Mouse (Mus musculus) gonadal fat pad, adult 2 months (tissue): ENCODE measurements around the gene Cntnap1. TPM values are rescaled to one million over a fixed set of nuclear protein-coding genes. Genes with fewer than 3 reads are reported as not detected.

Source experiments
- DNase-seq: peaks from one replicate; pipeline ENCODE4 v3.0.0-alpha.2; 2012; ENCODE audit warnings: low read depth
- polyA plus RNA-seq: library from polyadenylated mRNA; depleted of rRNA; stranded (reverse); fragments of >200 nt; gene quantifications from 2 replicates; pipeline ENCODE4 v1.2.3, GENCODE M21; 2012

The Cntnap1 gene
- polyA plus RNA-seq, 1 experiment: 3.7 TPM

DNA sequence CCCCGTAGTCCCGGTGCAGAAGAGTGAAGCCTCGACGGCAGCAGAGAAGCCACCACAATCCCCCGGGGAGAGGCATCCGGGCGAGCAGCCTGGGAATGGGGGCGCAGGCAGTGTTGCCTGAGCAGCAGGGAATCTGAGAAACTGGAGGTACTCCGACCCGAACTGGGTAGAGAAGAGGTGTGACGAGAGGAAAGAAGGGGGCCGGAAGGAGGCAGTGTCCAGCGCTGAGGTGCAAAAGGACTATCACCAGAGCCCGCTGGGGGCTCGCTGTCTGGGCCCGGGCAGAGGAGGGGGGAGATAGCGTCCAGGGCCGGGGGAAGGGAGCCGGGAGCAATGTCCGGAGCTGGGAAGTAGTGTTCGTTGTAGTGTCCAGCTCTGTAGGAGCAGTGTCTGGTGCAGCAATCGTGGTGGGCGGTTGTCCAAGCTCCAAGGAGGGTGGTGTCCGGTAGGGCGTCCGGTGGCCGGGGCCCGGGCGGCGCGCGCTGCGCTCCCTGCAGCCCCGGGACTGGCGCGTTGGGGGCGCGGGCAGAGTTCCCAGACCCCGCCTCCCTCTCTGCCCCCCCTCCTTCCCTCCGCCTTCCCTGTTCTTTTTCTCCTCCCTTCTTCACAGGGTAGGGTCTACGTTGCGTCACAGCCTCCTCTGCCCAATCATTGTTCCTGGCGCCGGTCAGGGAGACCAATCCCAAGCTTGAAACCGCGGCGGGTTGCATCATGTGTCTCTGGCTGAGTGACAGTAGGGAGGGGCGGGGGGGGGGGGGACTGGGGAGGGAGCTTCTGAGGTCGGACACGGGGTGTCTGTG lies 688 bp downstream of the Cntnap1 start, which contains the start of gene Plekhh3:
Gene Plekhh3 (minus strand): TSS at position 541 of the 800 bp plus-strand sequence.
- DNase-seq: no peak

DNA sequence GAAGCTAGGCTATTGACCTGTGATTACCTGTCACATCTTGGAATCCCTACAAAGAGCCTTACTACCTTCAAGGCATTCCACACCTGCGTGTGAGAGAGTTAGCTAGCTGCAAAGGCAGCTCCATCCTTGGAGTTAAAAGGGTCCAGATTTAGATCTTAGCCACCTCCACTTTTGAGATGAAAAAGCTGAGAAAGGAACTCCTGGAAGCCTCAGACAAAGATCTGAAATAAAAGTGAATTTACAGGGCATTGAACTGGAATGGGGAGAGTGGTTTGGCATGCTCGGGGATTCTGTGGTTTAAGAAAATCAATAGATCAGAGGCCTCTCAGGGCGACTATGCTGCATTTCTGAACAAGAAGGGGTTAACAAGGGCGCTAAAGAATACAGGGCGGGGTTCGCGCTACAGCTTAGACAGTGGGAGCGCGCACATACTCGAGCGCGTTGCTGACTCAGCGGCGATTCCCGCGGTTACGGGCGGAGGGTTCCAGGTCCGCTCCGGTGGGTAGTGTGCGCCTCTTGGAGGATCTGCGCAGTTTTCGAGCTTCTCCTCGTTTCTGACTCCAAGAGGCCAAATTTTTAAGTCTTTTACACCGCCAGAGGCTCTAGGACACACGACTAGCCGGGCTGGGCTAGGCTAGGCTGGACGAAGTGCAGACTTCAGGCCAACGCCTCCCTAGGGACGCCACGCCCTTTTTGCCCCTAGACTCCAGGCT lies 1.6 kb downstream of the Cntnap1 start:
- no peak for DNase-seq

DNA sequence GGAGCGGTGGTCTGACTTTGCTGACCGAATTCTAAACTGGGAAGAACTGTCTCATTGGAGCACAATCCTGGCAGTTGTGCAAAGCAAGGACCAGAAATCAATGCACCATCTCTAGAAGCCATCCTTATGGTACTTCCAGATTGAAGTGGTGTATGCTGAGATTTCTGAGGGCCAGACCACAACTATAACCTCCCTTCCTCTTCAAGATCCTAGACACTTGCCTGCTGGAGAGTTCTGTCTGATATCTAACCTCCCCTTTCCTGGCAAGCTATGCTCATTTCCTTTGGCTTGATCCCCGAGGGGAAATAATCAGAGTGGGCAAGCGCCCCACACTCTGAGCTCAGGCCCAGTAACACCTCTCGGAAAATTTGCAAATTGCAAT lies 2.1 kb downstream of the Cntnap1 start:
- DNase-seq: no peak

DNA sequence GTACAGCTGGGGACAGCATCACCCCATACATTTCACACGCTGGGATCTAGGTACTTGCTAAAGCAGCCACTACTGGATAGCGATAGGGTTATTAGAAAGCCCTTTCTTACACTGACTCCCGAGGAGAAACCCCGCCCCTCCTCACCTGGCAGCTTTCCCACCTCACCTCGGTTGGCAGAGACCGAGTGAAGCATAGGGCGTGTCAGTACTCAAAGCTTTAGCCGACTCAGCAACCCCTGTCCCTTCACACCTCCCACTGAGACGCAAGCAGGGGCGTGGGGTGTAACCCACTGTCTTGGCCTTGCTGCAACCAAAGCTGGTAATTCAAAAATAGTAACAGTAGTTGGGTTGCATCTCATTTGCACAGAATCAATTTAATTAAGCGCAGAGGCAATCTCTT lies 2.8 kb downstream of the Cntnap1 start:
- no peak for DNase-seq

DNA sequence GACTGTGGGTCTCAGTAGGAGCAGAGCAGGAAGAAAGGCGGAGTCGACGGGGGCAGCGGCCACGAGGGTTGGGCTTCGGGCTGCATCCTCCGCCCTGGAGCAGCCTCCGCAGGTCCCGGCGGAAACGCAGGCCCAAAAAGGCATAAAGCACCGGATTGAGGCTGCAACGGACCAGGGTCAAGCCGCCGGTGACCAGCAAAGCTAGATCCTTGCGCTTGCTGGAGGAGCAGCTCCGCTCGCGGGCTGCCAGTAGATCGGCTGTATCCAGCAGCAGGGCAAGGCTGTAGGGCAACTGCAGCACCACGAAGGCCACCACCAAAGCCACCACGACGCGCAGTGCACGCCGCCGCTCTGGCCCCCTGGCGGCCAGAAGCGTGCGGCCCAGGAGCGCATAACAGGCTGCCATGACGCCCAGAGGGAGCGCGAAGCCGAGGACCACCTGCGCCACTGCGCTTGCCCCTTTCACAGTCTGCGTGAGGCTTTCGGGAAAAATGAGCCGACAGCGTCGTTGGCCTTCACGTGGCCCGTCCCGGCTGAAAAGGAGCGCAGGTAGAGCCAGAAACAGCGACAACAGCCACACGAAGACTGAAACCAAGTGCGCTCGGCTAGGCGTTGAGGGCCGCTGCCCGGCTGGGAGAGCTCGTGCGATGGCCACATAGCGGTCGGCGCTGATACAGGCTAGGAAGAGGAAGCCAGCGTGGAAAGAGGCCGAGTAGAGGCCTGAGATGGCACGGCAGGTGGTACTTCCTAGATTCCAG lies 3.5 kb downstream of the Cntnap1 start:
- DNase-seq: no peak

DNA sequence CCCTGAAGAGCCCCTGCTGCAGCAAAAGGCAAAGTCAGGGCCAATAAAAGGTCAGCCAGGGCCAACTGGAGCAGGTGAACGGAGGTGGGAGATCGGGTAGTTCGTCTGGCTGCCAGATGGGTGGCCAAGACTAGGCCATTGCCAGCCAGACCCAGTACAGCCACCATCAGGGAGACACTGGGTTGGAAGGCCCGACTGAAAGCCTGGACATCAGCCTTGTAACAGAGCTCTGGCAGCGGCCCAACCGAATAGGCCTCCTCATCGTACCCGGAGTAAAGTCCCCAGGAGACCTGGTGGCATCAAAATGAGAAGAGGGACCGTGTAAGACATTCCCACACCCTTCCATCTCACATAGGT lies 4.0 kb downstream of the Cntnap1 start:
- DNase-seq: no peak

DNA sequence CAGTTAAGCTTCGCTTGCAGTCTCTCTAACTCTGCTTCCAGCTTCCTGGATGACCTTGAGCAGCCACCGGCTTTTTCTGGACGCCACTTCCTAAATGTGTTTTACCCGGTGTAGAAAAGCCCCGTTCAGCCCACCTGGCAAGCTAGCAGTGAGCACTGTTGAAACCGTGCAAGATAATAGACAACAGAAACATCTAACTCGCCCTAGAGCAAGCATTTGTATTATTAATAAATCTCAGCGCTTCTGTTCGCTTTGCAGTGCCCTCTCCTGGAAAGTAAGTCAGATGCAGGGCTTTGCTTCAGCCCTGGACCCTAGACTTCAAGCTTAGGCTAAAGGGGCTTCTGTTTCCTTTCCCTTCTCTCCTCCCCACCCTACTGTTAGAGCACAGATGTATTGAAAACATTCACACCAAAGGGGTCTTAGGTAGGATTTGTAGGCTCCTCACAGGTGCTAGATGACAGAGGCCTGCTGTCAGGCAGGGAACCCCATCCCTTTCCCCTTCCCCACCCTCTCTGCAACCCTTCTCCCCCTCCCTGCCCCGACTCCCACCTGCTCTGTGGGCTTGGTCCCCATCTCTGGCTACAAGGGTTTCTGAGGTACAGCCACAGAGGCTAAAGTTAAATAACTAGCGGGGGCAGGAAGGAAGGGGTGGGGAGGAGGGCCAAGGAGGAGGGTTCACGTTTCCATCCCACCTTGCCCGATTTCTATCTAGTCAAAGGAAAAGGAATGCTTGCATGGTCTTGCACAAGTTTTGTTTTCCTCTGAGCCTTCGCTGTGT lies 4.7 kb downstream of the Cntnap1 start, which contains the start of gene Ccr10:
Gene Ccr10 (minus strand): TSS at position 593 of the 778 bp plus-strand sequence.
- DNase-seq: no peak

DNA sequence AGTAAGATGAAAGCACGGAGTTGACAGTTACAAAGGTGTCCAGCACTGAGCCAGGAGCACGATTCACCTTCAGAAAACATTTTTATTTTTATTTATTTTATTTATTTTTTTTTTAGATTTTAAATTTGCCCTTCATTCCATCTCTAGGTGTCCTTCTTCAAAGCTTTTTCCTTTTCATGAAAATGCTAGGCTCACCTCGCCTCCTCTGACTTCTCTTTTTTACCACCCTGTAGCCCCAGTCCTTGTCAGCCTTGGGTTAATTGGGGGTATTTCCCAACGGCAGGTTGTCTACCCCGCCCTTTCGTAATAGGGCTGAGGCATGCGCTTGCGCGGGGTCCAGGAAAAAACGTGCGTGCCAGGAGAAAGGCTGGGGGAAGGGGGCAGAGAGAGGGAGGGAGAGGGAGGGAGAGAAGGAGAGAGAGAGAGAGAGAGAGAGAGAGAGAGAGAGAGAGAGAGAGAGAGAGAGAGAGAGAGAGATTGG lies 5.4 kb downstream of the Cntnap1 start:
- no peak for DNase-seq

DNA sequence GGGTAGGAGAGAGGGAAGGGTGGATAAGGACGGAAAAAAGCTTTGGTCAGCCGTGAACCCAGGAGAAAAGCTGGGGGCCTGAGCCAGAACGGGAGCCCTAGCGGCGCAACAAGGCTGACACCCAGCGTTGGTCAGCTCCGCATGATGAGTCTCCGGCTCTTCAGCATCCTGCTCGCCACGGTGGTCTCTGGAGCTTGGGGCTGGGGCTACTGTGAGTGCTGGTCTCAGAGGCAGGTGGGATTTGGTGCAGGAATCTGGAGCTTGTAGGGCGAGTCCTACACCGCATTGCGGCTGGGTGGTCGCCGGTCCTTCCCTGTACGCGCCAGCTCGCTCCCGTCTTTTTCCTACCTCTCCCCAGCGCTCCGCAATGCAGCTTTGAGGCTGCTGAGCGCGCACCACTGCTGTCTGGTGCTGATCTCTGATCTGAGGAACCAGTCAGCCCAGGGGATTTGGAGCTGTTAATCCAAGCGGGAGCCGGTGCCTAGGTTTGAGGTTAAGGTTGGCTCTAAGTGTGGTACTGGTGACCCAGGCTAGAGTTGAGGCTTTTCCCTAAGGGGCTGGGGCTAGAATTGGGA lies 5.9 kb downstream of the Cntnap1 start:
- no peak for DNase-seq

DNA sequence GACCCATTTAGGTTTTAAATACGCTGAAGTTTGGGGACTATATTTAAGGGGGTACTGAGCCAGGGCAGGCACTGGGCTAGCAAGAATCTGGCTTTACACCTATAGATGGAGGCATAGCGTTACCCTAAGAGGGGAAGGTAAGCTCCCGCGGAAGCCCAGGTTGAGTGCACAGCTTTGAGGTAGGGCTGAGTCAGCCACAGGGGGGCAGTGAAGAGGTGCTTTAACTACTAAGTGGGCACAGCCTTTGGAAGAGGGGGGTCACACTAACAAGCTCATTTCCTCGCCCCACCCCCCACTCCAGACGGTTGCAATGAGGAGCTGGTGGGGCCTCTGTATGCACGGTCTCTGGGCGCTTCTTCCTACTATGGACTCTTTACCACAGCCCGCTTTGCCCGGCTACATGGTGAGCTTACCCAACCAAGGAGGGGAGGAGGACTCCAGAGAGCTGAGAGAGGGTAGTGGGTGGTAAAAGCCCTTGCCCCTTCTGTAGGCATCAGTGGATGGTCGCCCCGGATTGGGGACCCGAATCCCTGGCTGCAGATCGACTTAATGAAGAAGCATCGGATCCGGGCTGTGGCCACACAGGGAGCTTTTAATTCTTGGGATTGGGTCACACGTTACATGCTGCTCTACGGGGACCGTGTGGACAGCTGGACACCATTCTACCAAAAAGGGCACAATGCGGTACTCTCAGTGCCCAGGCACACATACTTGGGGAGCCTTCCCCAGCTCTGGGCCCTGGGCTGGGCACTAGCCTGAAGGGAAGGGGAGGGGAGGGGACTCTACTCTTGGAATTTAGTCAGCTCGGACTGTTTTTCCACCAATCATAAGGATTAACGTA lies 6.8 kb downstream of the Cntnap1 start:
- no peak for DNase-seq

DNA sequence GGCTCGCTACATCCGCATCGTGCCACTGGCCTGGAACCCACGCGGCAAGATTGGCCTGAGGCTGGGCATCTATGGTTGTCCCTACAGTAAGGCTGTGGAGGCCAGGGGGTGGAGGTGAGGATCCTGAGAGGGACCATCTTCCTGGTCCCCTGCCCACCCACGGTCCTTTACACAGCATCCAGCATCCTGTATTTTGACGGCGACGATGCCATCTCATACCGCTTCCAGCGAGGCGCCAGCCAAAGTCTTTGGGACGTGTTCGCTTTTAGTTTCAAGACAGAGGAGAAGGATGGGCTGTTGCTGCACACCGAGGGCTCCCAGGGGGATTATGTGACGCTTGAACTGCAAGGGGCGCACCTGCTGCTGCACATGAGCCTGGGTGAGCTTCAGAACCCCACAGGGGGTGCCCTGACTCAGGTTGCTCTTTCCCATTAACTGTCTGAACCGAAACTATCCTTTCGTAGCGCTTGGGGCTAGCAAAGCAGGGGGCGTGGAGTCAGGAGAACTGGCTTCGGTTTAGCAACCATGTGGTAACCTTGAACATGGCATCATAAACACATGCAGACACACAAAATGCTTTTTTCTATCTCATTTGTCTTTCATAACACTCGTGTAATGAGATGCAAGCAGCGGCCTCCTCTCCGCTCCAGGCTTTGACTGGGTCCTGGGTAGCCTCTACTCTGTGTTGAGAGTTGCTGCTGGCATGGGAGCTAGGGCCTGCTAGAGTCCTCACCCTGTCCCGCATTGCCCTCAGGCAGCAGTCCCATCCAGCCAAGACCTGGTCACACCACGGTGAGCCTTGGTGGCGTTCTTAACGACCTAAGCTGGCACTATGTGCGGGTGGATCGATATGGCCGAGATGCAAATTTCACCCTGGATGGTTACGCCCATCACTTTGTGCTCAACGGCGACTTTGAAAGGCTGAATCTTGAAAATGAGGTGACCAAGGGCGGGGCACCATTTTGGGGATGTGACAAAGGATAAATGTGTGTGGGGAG lies 8.0 kb downstream of the Cntnap1 start:
- no peak for DNase-seq

DNA sequence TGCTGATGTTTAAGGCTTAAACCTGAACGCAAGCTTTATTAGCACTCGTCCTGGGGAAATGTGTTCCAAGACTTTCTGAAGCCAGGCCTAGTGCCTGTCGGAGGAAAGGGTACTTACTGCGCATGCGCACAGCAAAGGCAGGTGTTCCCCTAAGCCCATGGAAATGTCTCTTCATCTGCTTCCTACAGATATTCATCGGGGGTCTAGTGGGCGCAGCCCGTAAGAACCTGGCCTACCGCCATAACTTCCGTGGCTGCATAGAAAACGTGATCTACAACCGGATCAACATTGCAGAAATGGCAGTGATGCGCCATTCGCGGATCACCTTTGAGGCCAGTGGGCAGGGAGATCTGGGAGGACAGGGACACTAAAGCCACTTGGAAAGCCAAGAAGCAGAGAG lies 9.0 kb downstream of the Cntnap1 start:
- DNase-seq: no peak

DNA sequence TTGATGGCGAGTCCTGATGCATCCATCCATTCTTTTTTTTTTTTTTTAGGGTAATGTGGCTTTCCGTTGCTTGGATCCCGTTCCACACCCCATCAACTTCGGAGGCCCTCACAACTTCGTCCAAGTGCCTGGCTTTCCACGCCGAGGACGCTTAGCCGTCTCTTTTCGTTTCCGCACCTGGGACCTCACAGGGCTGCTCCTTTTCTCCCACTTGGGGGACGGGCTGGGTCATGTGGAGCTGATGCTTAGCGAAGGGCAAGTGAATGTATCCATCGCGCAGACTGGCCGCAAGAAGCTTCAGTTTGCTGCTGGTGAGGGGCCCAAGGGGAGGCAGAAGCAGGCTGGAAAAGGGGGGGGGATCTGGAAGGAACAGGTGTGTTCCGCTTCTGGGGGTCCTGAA lies 9.9 kb downstream of the Cntnap1 start:
- no peak for DNase-seq

DNA sequence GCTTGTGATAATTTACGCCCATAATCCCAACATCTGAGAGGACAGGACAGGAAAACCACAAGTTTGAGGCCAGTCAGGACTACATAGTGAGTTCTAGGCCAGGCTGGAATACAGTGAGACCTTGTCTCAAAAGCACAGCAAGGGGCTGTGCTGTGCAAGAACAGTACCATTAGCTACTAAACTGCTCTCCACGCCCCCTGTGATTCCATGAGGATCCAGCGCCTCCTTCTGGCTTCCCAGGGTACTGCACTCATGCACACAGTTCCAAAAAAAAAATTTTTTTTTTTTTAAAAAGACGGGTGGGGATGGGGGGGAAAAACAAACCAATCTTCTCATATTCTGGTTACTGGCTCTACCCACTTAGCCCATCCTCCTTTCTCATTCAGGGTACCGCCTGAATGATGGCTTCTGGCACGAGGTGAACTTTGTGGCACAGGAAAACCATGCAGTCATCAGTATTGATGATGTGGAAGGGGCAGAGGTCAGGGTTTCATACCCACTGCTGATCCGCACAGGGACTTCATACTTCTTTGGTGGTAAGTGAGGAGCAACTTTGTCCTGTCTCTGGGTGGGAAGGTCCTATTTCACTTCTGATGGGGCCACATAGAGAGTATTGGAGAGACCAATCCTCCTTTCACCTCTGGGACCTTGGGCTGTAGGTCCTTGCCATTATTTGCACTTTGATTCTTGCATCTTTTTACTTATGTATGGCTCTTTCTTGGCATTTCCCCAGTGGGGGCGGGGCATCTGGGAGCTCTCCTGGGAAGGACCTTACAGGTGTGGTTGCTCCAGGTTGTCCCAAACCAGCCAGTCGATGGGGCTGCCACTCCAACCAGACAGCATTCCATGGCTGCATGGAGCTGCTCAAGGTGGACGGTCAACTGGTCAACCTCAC lies 10.8 kb downstream of the Cntnap1 start:
- DNase-seq: no peak

DNA sequence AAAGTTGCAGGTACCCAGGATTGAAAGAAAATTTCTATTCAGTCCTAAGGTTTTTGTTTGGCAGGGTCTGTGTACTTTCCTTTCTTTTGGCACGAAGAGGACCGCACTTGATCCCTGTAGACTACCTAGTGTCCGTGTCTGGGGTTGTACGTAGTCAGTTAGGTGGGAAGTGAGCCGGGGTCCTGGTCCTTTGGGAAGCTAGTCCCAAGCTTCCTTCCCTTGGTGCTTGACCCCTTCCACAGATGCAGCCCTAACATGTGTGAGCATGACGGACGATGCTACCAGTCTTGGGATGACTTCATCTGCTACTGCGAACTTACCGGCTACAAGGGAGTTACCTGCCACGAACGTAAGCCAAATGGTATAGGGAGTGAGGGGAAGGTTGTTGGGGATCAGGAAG lies 11.6 kb downstream of the Cntnap1 start:
- no peak for DNase-seq

DNA sequence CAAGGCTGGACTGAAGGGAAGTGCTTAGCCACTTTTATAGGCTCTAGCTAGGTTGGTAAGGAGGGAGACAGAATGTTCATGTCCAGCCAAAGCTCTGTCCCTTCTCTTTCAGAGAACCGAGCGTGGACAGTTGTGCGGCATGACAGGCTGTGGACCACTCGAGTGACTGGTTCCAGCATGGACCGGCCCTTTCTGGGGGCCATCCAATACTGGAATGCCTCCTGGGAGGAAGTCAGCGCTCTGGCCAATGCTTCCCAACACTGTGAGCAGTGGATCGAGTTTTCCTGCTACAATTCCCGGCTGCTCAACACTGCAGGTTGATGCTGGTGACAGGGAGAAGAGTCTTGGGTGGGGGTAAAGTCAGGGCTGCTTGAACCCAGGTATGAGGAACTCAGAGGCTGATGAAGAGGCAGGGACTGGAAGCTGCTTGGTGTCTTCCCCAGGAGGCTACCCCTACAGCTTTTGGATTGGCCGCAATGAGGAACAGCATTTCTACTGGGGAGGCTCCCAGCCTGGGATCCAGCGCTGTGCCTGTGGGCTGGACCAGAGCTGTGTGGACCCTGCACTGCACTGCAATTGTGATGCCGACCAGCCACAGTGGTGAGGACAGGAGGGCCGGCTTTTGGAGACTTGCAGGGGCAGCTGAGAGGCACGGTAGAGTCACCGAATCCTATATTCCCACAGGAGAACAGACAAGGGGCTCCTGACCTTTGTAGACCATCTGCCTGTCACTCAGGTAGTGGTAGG lies 12.6 kb downstream of the Cntnap1 start:
- no peak for DNase-seq

DNA sequence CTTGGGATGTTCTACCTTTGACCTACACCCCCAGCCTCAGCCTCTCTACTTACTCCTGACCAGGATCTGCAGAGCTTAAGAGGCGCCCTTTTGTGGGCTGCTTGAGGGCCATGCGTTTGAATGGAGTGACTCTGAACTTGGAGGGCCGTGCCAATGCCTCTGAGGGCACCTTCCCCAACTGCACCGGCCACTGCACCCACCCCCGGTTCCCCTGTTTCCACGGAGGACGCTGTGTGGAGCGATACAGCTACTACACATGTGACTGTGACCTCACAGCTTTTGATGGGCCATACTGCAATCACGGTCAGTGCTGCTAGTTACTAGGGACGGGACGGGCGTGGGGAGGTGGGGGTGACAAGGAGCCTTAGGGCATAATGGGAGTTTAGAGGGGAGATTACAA lies 14.7 kb downstream of the Cntnap1 start:
- DNase-seq: no peak
